Mouse (Mus musculus): Measurements from ENCODE around the gene Lsamp. TPM values are rescaled to one million over a fixed set of nuclear protein-coding genes. Genes with fewer than 3 reads are reported as not detected.
"Not testable (repeated sequence)": the region's sequence is repeated elsewhere in the genome, so short reads cannot be mapped to it uniquely, and the experiment has no call there.

The Lsamp gene
- total RNA-seq, 1 experiment from 2014 or later = 7.4 TPM

DNA sequence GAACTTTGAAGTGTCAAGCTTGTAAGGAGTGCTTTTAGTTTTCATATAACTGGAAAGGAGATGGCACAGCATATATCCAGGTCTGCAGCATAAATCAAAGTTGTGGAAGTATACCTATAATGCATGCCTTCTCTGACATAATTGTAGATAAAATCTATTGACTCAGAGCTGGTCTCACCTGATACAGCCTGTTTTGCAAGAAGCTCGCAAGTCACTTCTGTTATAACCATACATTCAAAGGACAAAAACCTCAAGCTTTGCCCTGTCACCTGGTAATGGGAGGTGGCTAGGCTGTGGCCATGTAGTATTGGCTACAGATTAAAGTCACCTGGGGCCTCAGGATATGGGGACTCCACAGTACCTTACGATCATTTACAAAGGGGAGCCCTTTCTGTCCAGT is 507.4 kb downstream of the Lsamp start:
- no peak for DNase-seq

DNA sequence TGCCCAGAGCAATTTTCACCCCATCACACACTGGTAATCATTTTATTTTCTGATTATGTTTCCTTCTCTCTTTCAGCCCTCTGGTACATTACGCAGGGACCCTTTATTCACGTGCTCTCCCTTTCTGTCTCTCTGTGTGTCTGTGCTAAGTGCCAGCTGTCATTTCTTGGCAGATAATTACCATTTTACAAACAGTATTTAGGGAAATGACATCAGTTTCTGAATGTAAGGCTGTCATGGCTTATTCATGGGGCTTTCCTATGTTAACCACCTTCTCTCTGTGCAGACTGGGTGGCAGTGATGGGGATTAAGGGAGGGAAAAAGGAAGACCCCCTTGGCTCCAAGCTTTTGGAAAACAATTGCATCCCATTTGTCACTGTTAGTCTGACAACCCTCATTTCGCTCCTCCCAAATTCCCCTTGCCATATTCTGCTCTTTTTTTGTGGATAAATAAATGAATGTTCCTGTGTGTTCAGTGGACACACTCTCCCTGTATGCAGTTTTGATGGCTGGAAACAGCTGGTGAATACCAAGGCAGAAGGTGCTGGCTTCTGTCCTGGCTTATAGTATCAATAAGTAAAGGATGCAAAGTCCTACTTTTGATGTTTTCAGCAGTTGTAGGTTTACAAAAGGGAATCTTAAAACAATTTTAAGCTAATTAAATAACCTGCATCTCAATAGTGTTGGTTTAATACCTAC is 520.2 kb downstream of the Lsamp start:
- no peak for DNase-seq

GRCm38 (mm10) chr16:40509146-40510030 is 525.2 kb downstream of the Lsamp start:
- no peak for DNase-seq

DNA sequence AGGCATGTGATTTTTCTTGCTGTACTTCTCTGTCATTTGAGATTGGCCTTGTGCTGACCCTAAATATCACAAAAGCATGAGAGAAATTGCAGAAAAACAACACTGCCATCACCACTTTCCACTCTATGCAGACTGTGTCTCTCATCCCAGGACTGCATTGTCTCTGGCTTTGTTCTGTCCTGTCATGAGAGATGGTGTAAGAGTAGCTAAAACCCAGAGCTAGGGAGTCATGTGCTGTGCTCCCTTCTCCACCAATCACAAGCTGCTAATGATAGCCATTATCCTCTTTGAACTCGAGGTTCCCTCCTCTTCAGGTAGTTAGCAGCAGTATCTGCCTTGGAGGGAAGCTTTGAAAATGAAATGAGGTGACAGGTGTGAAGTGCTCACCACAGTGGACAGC is 552.6 kb downstream of the Lsamp start:
- DNase-seq = no peak

DNA sequence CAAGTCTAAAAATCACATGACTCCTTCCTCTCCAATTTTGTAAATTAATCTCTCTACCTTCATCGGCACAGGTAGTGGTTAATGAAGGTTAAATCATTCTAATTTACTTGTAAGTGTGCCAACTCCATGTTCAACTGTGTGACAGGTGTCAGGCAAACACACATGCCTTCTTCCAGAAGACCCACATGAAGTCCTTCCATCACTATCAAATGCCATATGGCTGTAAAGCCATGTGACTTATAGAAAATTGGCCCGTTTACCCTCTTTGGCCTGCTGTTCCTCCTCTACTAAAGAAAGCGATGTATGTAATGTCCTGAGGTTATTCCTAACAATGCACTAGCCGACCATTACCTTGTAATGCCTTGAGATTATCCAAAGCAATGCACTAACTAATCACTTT is 565.5 kb downstream of the Lsamp start:
- no peak for DNase-seq

- DNase-seq = no peak
These were observed 571.4 kb downstream of the Lsamp start for GRCm38 (mm10) chr16:40555608-40556007.

DNA sequence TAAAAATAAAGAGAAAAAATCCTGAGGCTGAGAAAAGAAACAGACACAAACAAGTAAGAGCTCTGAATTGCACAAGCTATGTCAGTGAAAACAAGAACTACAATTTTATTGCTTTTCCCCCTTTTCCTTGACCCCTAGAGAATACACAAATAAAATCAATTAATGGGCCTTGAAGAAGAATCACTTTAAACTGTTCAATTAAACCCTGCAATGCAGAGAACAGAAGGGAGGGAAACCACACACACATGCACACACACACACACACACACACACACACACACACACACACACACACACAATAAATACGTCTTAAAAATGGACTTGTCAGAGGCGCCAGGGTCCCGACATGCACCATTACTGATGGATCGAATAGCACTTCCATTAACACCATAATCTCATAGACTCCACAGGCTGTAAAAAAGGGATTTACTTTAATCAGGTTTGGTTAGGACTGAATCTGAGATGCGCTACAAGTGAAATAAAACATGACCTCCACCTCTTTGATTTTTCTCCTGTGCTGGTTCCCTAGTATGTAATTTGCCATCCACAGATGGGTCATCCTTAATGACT is 573.6 kb downstream of the Lsamp start:
- no peak for DNase-seq

DNA sequence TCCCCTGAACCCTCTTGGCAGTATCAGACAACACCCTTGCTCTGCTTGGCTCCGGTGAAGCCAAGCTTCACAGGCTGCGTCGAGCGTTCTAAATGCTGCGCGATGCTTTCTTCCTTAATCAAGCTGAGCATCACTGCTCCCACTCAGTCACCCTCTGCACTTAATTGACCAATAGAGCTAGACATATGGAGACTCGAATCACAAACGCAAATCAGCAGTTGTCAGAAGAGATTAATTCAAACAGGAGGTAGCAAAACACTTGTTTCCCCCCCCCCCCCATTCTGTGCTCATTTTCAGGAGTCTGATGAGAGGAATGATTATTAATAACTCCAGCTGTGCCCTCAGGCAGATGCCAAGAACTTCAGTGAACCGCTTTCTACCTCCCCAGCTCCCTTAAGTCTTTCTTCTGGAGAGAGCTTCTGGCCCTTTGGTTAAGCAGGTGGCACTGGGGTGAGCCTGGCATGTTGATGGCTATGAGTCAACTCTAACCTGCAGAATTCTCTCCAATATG is 583.3 kb downstream of the Lsamp start:
- DNase-seq = no peak

- no peak for DNase-seq
These were observed 588.1 kb downstream of the Lsamp start for GRCm38 (mm10) chr16:40572085-40572745.

DNA sequence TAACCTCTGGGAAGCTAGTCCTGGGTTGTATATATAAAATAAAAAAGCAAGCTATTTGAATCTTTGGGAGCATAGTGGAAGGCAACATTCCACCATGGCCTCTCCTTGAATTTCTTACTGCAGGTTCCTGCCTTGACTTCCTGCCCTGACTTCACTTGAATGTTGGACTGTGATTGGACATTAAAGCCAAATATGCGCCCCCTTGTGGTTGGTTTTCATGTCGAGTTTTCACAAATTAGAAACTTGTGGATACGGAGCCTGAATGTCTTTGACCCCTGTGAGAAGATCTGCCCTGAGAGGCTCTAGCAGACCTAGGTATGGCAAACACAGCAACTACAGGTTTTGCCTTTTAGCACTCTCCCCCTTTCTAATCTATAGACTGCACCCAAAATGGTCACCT is 597.9 kb downstream of the Lsamp start:
- DNase-seq = no peak

- no peak for DNase-seq
These were observed 609.0 kb downstream of the Lsamp start for GRCm38 (mm10) chr16:40593161-40593560.

DNA sequence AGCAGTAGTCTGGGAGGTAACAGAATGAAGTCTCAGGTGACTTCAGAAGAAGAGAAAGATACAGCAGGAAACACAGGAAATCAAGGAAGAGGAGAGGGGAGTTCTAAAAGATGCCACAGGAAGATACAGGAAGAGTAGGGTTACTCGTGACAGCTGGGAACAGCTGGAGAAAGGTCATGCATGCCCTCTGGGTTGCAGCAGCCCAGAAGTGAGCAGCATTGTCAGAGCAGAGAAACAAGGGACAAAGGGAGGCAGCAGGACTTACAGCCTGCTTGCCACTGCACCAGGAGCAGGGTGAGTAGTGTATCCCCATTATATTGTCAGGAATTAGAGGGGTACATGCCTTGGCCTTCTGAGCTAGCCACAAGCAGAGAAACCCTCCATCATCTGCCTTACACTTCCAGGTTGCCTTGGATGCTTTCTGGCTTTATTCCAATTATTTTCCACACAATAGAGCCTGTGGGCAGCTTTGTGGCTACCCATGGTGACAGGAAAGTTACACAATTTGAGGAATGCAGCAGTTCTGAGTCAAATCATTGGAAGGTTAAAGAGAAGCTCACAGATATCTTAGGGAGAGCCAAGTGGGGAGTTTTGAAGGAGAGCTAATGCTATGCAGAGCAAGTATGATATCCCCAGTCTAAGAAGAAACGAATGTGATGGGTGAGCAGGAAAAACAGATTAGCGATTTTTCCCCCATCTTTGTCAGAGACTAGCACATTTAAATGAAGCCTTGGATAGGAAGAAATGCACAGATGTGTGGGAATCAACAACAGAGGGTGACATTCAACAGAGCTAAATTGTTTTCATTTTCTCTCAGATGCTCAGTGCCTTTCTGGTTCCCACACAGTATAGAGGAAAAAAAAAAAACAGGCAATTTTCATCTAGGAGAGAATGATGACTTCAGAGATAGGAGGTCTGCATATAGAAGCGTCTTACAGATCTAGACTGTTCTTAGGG is 617.5 kb downstream of the Lsamp start:
- DNase-seq = no peak

GRCm38 (mm10) chr16:40607509-40607908 is 623.3 kb downstream of the Lsamp start:
- DNase-seq = no peak

- not testable (repeated sequence) for DNase-seq
These were observed 632.5 kb downstream of the Lsamp start for GRCm38 (mm10) chr16:40616697-40617096.

- not testable (repeated sequence) for DNase-seq
These were observed 636.9 kb downstream of the Lsamp start for GRCm38 (mm10) chr16:40621086-40621485.

- no peak for DNase-seq
These were observed 643.0 kb downstream of the Lsamp start for GRCm38 (mm10) chr16:40627159-40627558.

- DNase-seq = no peak
These were observed 655.6 kb downstream of the Lsamp start for GRCm38 (mm10) chr16:40639621-40640371.

- no peak for DNase-seq
These were observed 668.6 kb downstream of the Lsamp start for GRCm38 (mm10) chr16:40652800-40653199.

- DNase-seq = no peak
These were observed 669.3 kb downstream of the Lsamp start for GRCm38 (mm10) chr16:40653508-40653907.

DNA sequence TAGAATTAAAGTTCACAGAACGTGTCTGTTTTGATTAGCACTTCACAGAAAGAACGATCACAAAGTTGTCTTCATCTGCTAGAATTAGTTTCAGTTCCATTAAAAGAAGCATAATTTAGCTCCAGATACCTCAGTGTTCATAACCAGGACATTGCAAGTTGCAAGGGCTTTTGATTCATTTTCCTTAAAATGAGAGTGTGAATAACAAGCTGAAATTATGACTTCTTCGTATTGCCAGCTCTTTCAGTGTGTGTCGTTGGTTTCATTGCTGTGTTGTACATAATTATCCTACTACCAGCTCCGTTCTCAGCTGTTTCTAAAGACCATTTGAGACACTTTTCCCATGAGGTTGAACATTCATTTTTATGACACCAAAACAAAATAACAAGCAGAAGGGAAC is 672.2 kb downstream of the Lsamp start:
- no peak for DNase-seq
